Mouse (Mus musculus) MEL (cell line): Measurements from ENCODE around the gene Pkd1. TPM values are rescaled to one million over a fixed set of nuclear protein-coding genes. Genes with fewer than 3 reads are reported as not detected.

Experiments used
- DNase-seq: peaks from one replicate; pipeline ENCODE4 v3.0.0; 2011; ENCODE audit warnings: low read depth, low spot score
- H3K27ac ChIP-seq: 2 replicates; pipeline ENCODE4 v1.5.1; 2012; ENCODE audit warnings: low read depth, mild to moderate bottlenecking, control low read depth, low read length, moderate library complexity; ENCODE audit not compliant: control insufficient read depth
- H3K27me3 ChIP-seq, 2 experiments: fragments of 150-350 bp in 1 of 2; sonication (generic) in 1 of 2; 2 replicates each; pipeline ENCODE4 v1.6.1; 2012; ENCODE audit warnings: low read length in 2 of 2, mild to moderate bottlenecking in 2 of 2, improper control_type of control experiment in 1 of 2, moderate library complexity in 1 of 2; ENCODE audit not compliant: insufficient read depth in 2 of 2, control insufficient read depth in 1 of 2
- H3K36me3 ChIP-seq, 2 experiments: 2 replicates each; pipeline ENCODE4 v1.6.1; 2012 to 2014; ENCODE audit warnings: low read length in 2 of 2, improper control_type of control experiment in 1 of 2, inconsistent platforms in 1 of 2, mild to moderate bottlenecking in 1 of 2; ENCODE audit not compliant: insufficient read depth in 2 of 2, control insufficient read depth in 1 of 2
- H3K4me1 ChIP-seq, 2 experiments: fragments of 150-350 bp in 1 of 2; sonication (generic) in 1 of 2; 2 replicates each; pipeline ENCODE4 v1.6.1; 2012; ENCODE audit warnings: low read length in 2 of 2, improper control_type of control experiment in 1 of 2, mild to moderate bottlenecking in 1 of 2; ENCODE audit not compliant: insufficient read depth in 2 of 2, control insufficient read depth in 1 of 2
- H3K4me3 ChIP-seq, 2 experiments: fragments of 150-350 bp in 1 of 2; sonication (generic) in 1 of 2; 2 replicates each; pipeline ENCODE4 v1.5.1; 2012; ENCODE audit warnings: low read depth in 2 of 2, low read length in 2 of 2, mild to moderate bottlenecking in 2 of 2, moderate library complexity in 2 of 2, control low read depth in 1 of 2, improper control_type of control experiment in 1 of 2; ENCODE audit not compliant: control insufficient read depth in 1 of 2, insufficient read depth in 1 of 2
- H3K79me2 ChIP-seq: 2 replicates; pipeline ENCODE4 v1.6.1; 2012; ENCODE audit warnings: mild to moderate bottlenecking, low read length, moderate library complexity; ENCODE audit not compliant: control insufficient read depth, poor library complexity, insufficient read depth
- H3K9ac ChIP-seq: 2 replicates; pipeline ENCODE4 v1.6.1; 2012; ENCODE audit warnings: low read depth, mild to moderate bottlenecking, control low read depth, low read length, moderate library complexity; ENCODE audit not compliant: control insufficient read depth, poor library complexity, severe bottlenecking
- H3K9me3 ChIP-seq: fragments of 150-350 bp; sonication (generic); replicated peaks from 2 replicates; pipeline ENCODE4 v1.6.1; 2012; ENCODE audit warnings: mild to moderate bottlenecking, low read length, improper control_type of control experiment, moderate library complexity; ENCODE audit not compliant: insufficient read depth
- BHLHE40 ChIP-seq: IDR thresholded peaks from 2 replicates; pipeline ENCODE4 v1.6.1; 2012; ENCODE audit warnings: low read depth, mild to moderate bottlenecking, inconsistent platforms, low read length, improper control_type of control experiment, borderline replicate concordance
- CHD1 ChIP-seq: IDR thresholded peaks from 2 replicates; pipeline ENCODE4 v1.6.1; 2012; ENCODE audit warnings: low read depth, mild to moderate bottlenecking, inconsistent platforms, low read length, improper control_type of control experiment
- CHD2 ChIP-seq: IDR thresholded peaks from 2 replicates; pipeline ENCODE4 v1.6.1; 2011; ENCODE audit warnings: low read length, improper control_type of control experiment
- CTCF ChIP-seq, 3 experiments: IDR thresholded peaks in 2 of 3; conservative IDR thresholded peaks in 1 of 3; 2 replicates each; pipeline ENCODE4 v1.5.1; 2011 to 2012; ENCODE audit warnings: low read length in 3 of 3, low read depth in 2 of 3, mild to moderate bottlenecking in 2 of 3, improper control_type of control experiment in 1 of 3, inconsistent platforms in 1 of 3, mixed read lengths in 1 of 3, moderate library complexity in 1 of 3; ENCODE audit not compliant: control insufficient read depth in 1 of 3, insufficient read depth in 1 of 3, poor library complexity in 1 of 3, severe bottlenecking in 1 of 3
- E2F4 ChIP-seq: IDR thresholded peaks from 2 replicates; pipeline ENCODE4 v1.6.1; 2011; ENCODE audit warnings: low read depth, low read length, improper control_type of control experiment, borderline replicate concordance
- ELF1 ChIP-seq: IDR thresholded peaks from 2 replicates; pipeline ENCODE4 v1.6.1; 2014; ENCODE audit warnings: low read depth, mild to moderate bottlenecking, inconsistent platforms, low read length, improper control_type of control experiment, moderate library complexity
- EP300 ChIP-seq, 2 experiments: IDR thresholded peaks; 2 replicates each; pipeline ENCODE4 v1.6.1; 2011; ENCODE audit warnings: improper control_type of control experiment in 2 of 2, low read length in 2 of 2, low read depth in 1 of 2, mild to moderate bottlenecking in 1 of 2
- ETS1 ChIP-seq: IDR thresholded peaks from 2 replicates; pipeline ENCODE4 v1.6.1; 2012; ENCODE audit warnings: low read depth, mild to moderate bottlenecking, inconsistent platforms, low read length, improper control_type of control experiment, moderate library complexity
- GABPA ChIP-seq: IDR thresholded peaks from 2 replicates; pipeline ENCODE4 v1.6.1; 2012; ENCODE audit warnings: low read depth, mild to moderate bottlenecking, inconsistent platforms, low read length, improper control_type of control experiment, moderate library complexity
- GATA1 ChIP-seq: IDR thresholded peaks from 2 replicates; pipeline ENCODE4 v1.6.1; 2011; ENCODE audit warnings: low read depth, low read length, improper control_type of control experiment
- JUND ChIP-seq: IDR thresholded peaks from 2 replicates; pipeline ENCODE4 v1.6.1; 2011; ENCODE audit warnings: low read depth, mild to moderate bottlenecking, improper control_type of control experiment, low read length
- MAX ChIP-seq: IDR thresholded peaks from 2 replicates; pipeline ENCODE4 v1.6.1; 2011; ENCODE audit warnings: low read length, improper control_type of control experiment
- MYC ChIP-seq: IDR thresholded peaks from 2 replicates; pipeline ENCODE4 v1.6.1; 2011; ENCODE audit warnings: low read depth, mild to moderate bottlenecking, low read length, improper control_type of control experiment, moderate library complexity
- NRF1 ChIP-seq: IDR thresholded peaks from 2 replicates; pipeline ENCODE4 v1.6.1; 2014; ENCODE audit warnings: low read depth, mild to moderate bottlenecking, inconsistent platforms, low read length, improper control_type of control experiment, moderate library complexity; ENCODE audit not compliant: poor library complexity, insufficient read depth, severe bottlenecking
- POLR2AphosphoS5 ChIP-seq: IDR thresholded peaks from 2 replicates; pipeline ENCODE4 v1.6.1; 2012; ENCODE audit warnings: low read depth, borderline replicate concordance, mild to moderate bottlenecking, inconsistent platforms, low read length, moderate library complexity, mixed read lengths
- RAD21 ChIP-seq: IDR thresholded peaks from 2 replicates; pipeline ENCODE4 v1.6.1; 2011; ENCODE audit warnings: mild to moderate bottlenecking, low read depth, low read length, improper control_type of control experiment
- RCOR1 ChIP-seq: IDR thresholded peaks from 2 replicates; pipeline ENCODE4 v1.6.1; 2012; ENCODE audit warnings: low read depth, mild to moderate bottlenecking, inconsistent platforms, low read length, improper control_type of control experiment
- SIN3A ChIP-seq: IDR thresholded peaks from 2 replicates; pipeline ENCODE4 v1.6.1; 2012; ENCODE audit warnings: low read length, improper control_type of control experiment, inconsistent platforms
- SMC3 ChIP-seq: IDR thresholded peaks from 2 replicates; pipeline ENCODE4 v1.6.1; 2011; ENCODE audit warnings: low read depth, low read length, improper control_type of control experiment
- TCF12 ChIP-seq: IDR thresholded peaks from 2 replicates; pipeline ENCODE4 v1.6.1; 2014; ENCODE audit warnings: low read depth, mild to moderate bottlenecking, inconsistent platforms, low read length, improper control_type of control experiment, moderate library complexity
- USF1 ChIP-seq: IDR thresholded peaks from 2 replicates; pipeline ENCODE4 v1.6.1; 2014; ENCODE audit warnings: low read depth, mild to moderate bottlenecking, inconsistent platforms, low read length, improper control_type of control experiment, moderate library complexity
- ZC3H11A ChIP-seq: IDR thresholded peaks from 2 replicates; pipeline ENCODE4 v1.6.1; 2012; ENCODE audit warnings: low read depth, mild to moderate bottlenecking, inconsistent platforms, low read length, improper control_type of control experiment
- ZNF384 ChIP-seq: IDR thresholded peaks from 2 replicates; pipeline ENCODE4 v1.6.1; 2012; ENCODE audit warnings: low read depth, mild to moderate bottlenecking, inconsistent platforms, low read length, improper control_type of control experiment
- polyA plus RNA-seq, 2 experiments: library from polyadenylated mRNA; stranded (reverse) in 1 of 2; unstranded in 1 of 2; fragments of >175 nt in 1 of 2; fragments of >200 nt in 1 of 2; gene quantifications; 2 replicates each; pipeline versions ENCODE4 v1.2.1 to v1.2.4; 2012; ENCODE audit warnings: low replicate concordance in 2 of 2, low read depth in 1 of 2; ENCODE audit not compliant: insufficient read length in 2 of 2, insufficient read depth in 1 of 2, missing spikeins in 1 of 2
- total RNA-seq: library from RNA; depleted of rRNA; stranded (reverse); fragments of 300-350 nt; gene quantifications from 2 replicates; pipeline ENCODE4 v1.2.3, GENCODE M21; 2012

Pkd1 gene
- total and polyA plus RNA-seq, 3 experiments: 10.6 to 10.7 TPM; not detected in 1

- H3K36me3 ChIP-seq: peaks cover 0 to 8% of the 10 kb centered on the region in 2 experiments; a peak in 1 of 4 replicates
- peak overlapping the region; percentile 67 to 83 for H3K4me3 ChIP-seq
- no peaks in the 10 kb centered on the region for H3K27me3 ChIP-seq
- peaks cover 7% of the 10 kb centered on the region for H3K79me2 ChIP-seq
- DNase-seq: peak; percentile 79
- H3K9me3 ChIP-seq: no peaks in the 10 kb centered on the region
- TF ChIP-seq SIN3A: peak; percentile 54; the same call in 1 of the 2 replicates
- no peak for TF ChIP-seq CTCF (IDR thresholded peaks at IDR 0.05 in 2 of 3, conservative IDR thresholded peaks at IDR 0.05 in 1 of 3; ENCODE audit: control insufficient read depth in 1 of 3, insufficient read depth in 1 of 3, low read depth in 2 of 3, low read length in 3 of 3, poor library complexity in 1 of 3, severe bottlenecking in 1 of 3)
- peak; percentile 59; the same call in 1 of the 2 replicates for TF ChIP-seq NRF1
- no peak for TF ChIP-seq ZNF384
- 0 out of 2 replicates have a peak, but pooled peaks have one; percentile 7 for TF ChIP-seq ELF1
- TF ChIP-seq CHD1: no peak
- TF ChIP-seq MYC: no peak
- TF ChIP-seq EP300 (IDR thresholded peaks at IDR 0.05; ENCODE audit: low read depth in 1 of 2, low read length in 2 of 2): no peak
- TF ChIP-seq ZC3H11A: no peak
- TF ChIP-seq POLR2AphosphoS5: no peak
- 0 out of 2 replicates have a peak, but pooled peaks have one; percentile 12 for TF ChIP-seq TCF12
- no peak for TF ChIP-seq RCOR1
- H3K9ac ChIP-seq: peak overlapping the region; percentile 84
- peaks cover 2 to 7% of the 10 kb centered on the region in 2 experiments; a peak in 3 of 4 replicates for H3K4me1 ChIP-seq
- H3K27ac ChIP-seq: peak overlapping the region; percentile 33; the same call in 1 of the 2 replicates
Measured at GRCm38 (mm10) chr17:24550416-24551049, 899 bp downstream of the Pkd1 start.

GRCm38 (mm10) chr17:24551050-24551444 lies 1.4 kb downstream of the Pkd1 start:
- TF ChIP-seq USF1: no peak
- no peak for TF ChIP-seq GABPA
- TF ChIP-seq MYC: no peak
- TF ChIP-seq BHLHE40: no peak
- no peak for TF ChIP-seq RAD21
- TF ChIP-seq JUND: no peak
- TF ChIP-seq E2F4: no peak
- no peak for TF ChIP-seq GATA1
- TF ChIP-seq CHD2: no peak
- no peak for TF ChIP-seq SMC3
- no peak for TF ChIP-seq ETS1
- no peak for TF ChIP-seq MAX
- TF ChIP-seq, all 39 proteins: peak for 0
- DNase-seq: peak; percentile 14
- H3K4me3 ChIP-seq: peak overlapping the region; percentile 67 to 83
- no peaks in the 10 kb centered on the region for H3K27me3 ChIP-seq
- H3K9me3 ChIP-seq: no peaks in the 10 kb centered on the region
- H3K4me1 ChIP-seq: peaks cover 2 to 7% of the 10 kb centered on the region in 2 experiments; a peak in 3 of 4 replicates
- H3K9ac ChIP-seq: peak overlapping the region; percentile 84
- H3K27ac ChIP-seq: no peak overlapping the region
- peaks cover 7% of the 10 kb centered on the region for H3K79me2 ChIP-seq
- H3K36me3 ChIP-seq: peaks cover 0 to 8% of the 10 kb centered on the region in 2 experiments; a peak in 1 of 4 replicates
